ENCODE assay signal across 33 mouse cellular contexts in genomic region chr13:115131381-115131780, GRCm38 (mm10). TPM values are rescaled to one million over a fixed set of nuclear protein-coding genes. Genes with fewer than 3 reads are reported as not detected.
A peak's percentile ranks its signal among the peaks of the same experiment; 100 is the strongest.
DNase-seq lines count a peak whose midpoint lies in the region; ATAC-seq and TF ChIP-seq lines count a peak whose summit lies in the region.
"Had no signal": no experiment of that assay in that cellular context is flagged by ENCODE, and none has a peak within 500 bp of the region (broad histone marks: within the 10 kb centered on the region; RNA-seq: fewer than 3 reads in every experiment).

No protein-coding gene starts in this region.

- no peak for TF ChIP-seq EP300 in liver, postnatal 0 days (IDR thresholded peaks at IDR 0.05; ENCODE audit: low read depth)

- H3K27ac ChIP-seq in gastrocnemius, adult 2 months, result peak overlapping the region; percentile 40; the same call in 1 of the 2 replicates
- H3K27ac ChIP-seq in liver, embryonic 12.5 days, result no peak overlapping the region
- no peak overlapping the region for H3K27ac ChIP-seq in liver, postnatal 0 days (ENCODE audit: low read depth)
- H3K27ac ChIP-seq in liver, embryonic 13.5 days, result no peak overlapping the region
- no peak overlapping the region for H3K27ac ChIP-seq in layer of hippocampus, adult 2 months
- H3K27ac ChIP-seq: heart, embryonic 15.5 days; hindbrain, embryonic 14.5 days; midbrain, embryonic 12.5 days; neural tube, embryonic 12.5 days; stomach, postnatal 0 days had no signal

- H3K9me3 ChIP-seq in liver, embryonic 12.5 days (replicated peaks), result no peaks in the 10 kb centered on the region
- no peaks in the 10 kb centered on the region for H3K9me3 ChIP-seq in liver, postnatal 0 days (ENCODE audit: low read length)
- H3K9me3 ChIP-seq in liver, embryonic 13.5 days (replicated peaks), result no peaks in the 10 kb centered on the region
- H3K9me3 ChIP-seq: G1E; heart, embryonic 15.5 days; midbrain, embryonic 12.5 days; neural tube, embryonic 12.5 days had no signal

- TF ChIP-seq CTCF in gastrocnemius, adult 2 months (IDR thresholded peaks at IDR 0.05), result no peak
- TF ChIP-seq CTCF in liver, postnatal 0 days (IDR thresholded peaks at IDR 0.05; ENCODE audit: low read depth), result no peak
- no peak for TF ChIP-seq CTCF in layer of hippocampus, adult 2 months (conservative IDR thresholded peaks at IDR 0.05)

- no peaks in the 10 kb centered on the region for H3K36me3 ChIP-seq in liver, embryonic 12.5 days
- no peaks in the 10 kb centered on the region for H3K36me3 ChIP-seq in liver, postnatal 0 days (replicated peaks; ENCODE audit: insufficient read depth, low read length)
- no peaks in the 10 kb centered on the region for H3K36me3 ChIP-seq in liver, embryonic 13.5 days
- H3K36me3 ChIP-seq: G1E; heart, embryonic 15.5 days; midbrain, embryonic 12.5 days; neural tube, embryonic 12.5 days had no signal

- H3K4me2 ChIP-seq in liver, embryonic 12.5 days, result no peak overlapping the region
- H3K4me2 ChIP-seq in liver, postnatal 0 days (ENCODE audit: low read depth, low read length), result no peak overlapping the region
- no peak overlapping the region for H3K4me2 ChIP-seq in liver, embryonic 13.5 days
- H3K4me2 ChIP-seq: heart, embryonic 15.5 days; hindbrain, embryonic 14.5 days; midbrain, embryonic 12.5 days; neural tube, embryonic 12.5 days had no signal

- H3K9ac ChIP-seq in liver, embryonic 12.5 days, result no peak overlapping the region
- no peak overlapping the region for H3K9ac ChIP-seq in liver, postnatal 0 days (replicated peaks)
- H3K9ac ChIP-seq in liver, embryonic 13.5 days, result no peak overlapping the region
- H3K9ac ChIP-seq: heart, embryonic 15.5 days; hindbrain, embryonic 14.5 days; midbrain, embryonic 12.5 days; neural tube, embryonic 12.5 days had no signal

- no peak for DNase-seq in gastrocnemius, adult 2 months
- no peak for DNase-seq in gastrocnemius, adult 18-20 months (ENCODE audit: low spot score)
- no peak for DNase-seq in liver, postnatal 0 days
- DNase-seq in liver, embryonic 13.5 days, result no peak
- DNase-seq in layer of hippocampus, adult 2 months (ENCODE audit: low spot score in 2 of 2), result no peak
- DNase-seq in cerebellum, adult 18-20 months, result no peak
- DNase-seq: adrenal gland, postnatal 10 days; cerebellum, adult 11-12 months; cerebellum, postnatal 10 days; gastrocnemius, postnatal 10 days; heart, postnatal 4 days; kidney, postnatal 36 days; layer of hippocampus, postnatal 36 days; left cerebral cortex, postnatal 4 days; lung, adult 18-20 months; lung, postnatal 4 days; right cerebral cortex, adult 18-20 months; right cerebral cortex, postnatal 4 days; thymus, adult 18-20 months; thymus, postnatal 4 days had no signal

- ATAC-seq in liver, embryonic 12.5 days, result peak; percentile 46; the same call in 1 of the 2 replicates
- ATAC-seq in liver, postnatal 0 days, result no peak
- ATAC-seq in liver, embryonic 13.5 days (ENCODE audit: low read depth), result peak; percentile 43; the same call in 1 of the 2 replicates
- ATAC-seq: forebrain, embryonic 16.5 days; intestine, postnatal 0 days; lung, postnatal 0 days had no signal

- no peaks in the 10 kb centered on the region for H3K27me3 ChIP-seq in liver, embryonic 12.5 days (replicated peaks)
- no peaks in the 10 kb centered on the region for H3K27me3 ChIP-seq in liver, postnatal 0 days (ENCODE audit: insufficient read depth, low read length)
- H3K27me3 ChIP-seq in liver, embryonic 13.5 days, result no peaks in the 10 kb centered on the region
- H3K27me3 ChIP-seq: heart, embryonic 15.5 days; midbrain, embryonic 12.5 days; neural tube, embryonic 12.5 days had no signal

- H3K4me3 ChIP-seq in gastrocnemius, adult 2 months, result no peak overlapping the region
- H3K4me3 ChIP-seq in liver, embryonic 12.5 days, result no peak overlapping the region
- no peak overlapping the region for H3K4me3 ChIP-seq in liver, postnatal 0 days (ENCODE audit: low read depth, low read length)
- H3K4me3 ChIP-seq in liver, embryonic 13.5 days (replicated peaks), result no peak overlapping the region
- H3K4me3 ChIP-seq in layer of hippocampus, adult 2 months, result no peak overlapping the region
- H3K4me3 ChIP-seq: erythroblast, embryonic 14.5 days; heart, embryonic 15.5 days; midbrain, embryonic 12.5 days; myocyte; neural tube, embryonic 12.5 days had no signal

- WGBS in liver, embryonic 12.5 days (ENCODE audit: insufficient replicate concordance), result 13% methylated on average over 3 of the region's 3 CpGs
- 22% methylated on average over 3 of the region's 3 CpGs for WGBS in liver, postnatal 0 days (ENCODE audit: insufficient replicate concordance)
- 8% methylated on average over 3 of the region's 3 CpGs for WGBS in liver, embryonic 13.5 days (ENCODE audit: insufficient replicate concordance)

- H3K4me1 ChIP-seq in liver, embryonic 12.5 days, result peaks cover 6% of the 10 kb centered on the region
- H3K4me1 ChIP-seq in liver, postnatal 0 days (ENCODE audit: insufficient read depth), result no peaks in the 10 kb centered on the region
- peaks cover 5% of the 10 kb centered on the region; the same call in 1 of the 2 replicates for H3K4me1 ChIP-seq in liver, embryonic 13.5 days (replicated peaks)
- H3K4me1 ChIP-seq: midbrain, embryonic 12.5 days; neural tube, embryonic 12.5 days had no signal

- intact Hi-C loops in gastrocnemius, adult 2 months (cut with DNase I), result no loop called here

RNA-seq across cellular contexts. Expression of gene Itga1, which starts 29.6 kb away (rescaled TPM):
- 10 to 100 TPM in 1 of 2 experiments, 1 to 10 TPM in 1; 7.8 to 12.9 TPM for total RNA-seq in gastrocnemius, adult 2 months (2021)
- total RNA-seq in gastrocnemius, adult 18-20 months (2021), result 1 to 10 TPM; 8.0 to 8.4 TPM
- polyA plus RNA-seq in liver, embryonic 12.5 days (2016; fragmentation: Nextera tagmentation; extraction: Ambion mirVana), result 3.4 and 3.6 TPM in 2 replicates
- polyA plus RNA-seq in liver, postnatal 0 days (2015; fragmentation: Nextera tagmentation; extraction: Ambion mirVana), result 4.9 and 5.9 TPM in 2 replicates
- 2.6 and 3.1 TPM in 2 replicates for polyA plus RNA-seq in liver, embryonic 13.5 days (2015; fragmentation: Nextera tagmentation; extraction: Ambion mirVana)
- total RNA-seq in layer of hippocampus, adult 2 months (2021), result 1 to 10 TPM; 5.3 to 7.1 TPM
- polyA plus RNA-seq: erythroblast, embryonic 14.5 days; G1E had no signal

RNA-seq across cellular contexts. Expression of gene Gm49395, which starts 29.7 kb away (rescaled TPM):
- total RNA-seq in gastrocnemius, adult 2 months (2021), result 1 to 10 TPM; 2.6 to 3.3 TPM
- 1 to 10 TPM; 1.5 to 1.6 TPM for total RNA-seq in gastrocnemius, adult 18-20 months (2021)
- 2.6 and 2.9 TPM in 2 replicates for polyA plus RNA-seq in liver, embryonic 12.5 days (2016; fragmentation: Nextera tagmentation; extraction: Ambion mirVana)
- polyA plus RNA-seq in liver, postnatal 0 days (2015; fragmentation: Nextera tagmentation; extraction: Ambion mirVana), result 3.9 and 4.0 TPM in 2 replicates
- polyA plus RNA-seq in liver, embryonic 13.5 days (2015; fragmentation: Nextera tagmentation; extraction: Ambion mirVana), result 2.9 and 3.4 TPM in 2 replicates
- 1 to 10 TPM; 1.5 to 4.1 TPM for total RNA-seq in layer of hippocampus, adult 2 months (2021)
- total RNA-seq: G1E; midbrain, postnatal 0 days had no signal

RNA-seq across cellular contexts. Expression of gene Pelo, which starts 41.4 kb away (rescaled TPM):
- total RNA-seq in gastrocnemius, adult 2 months (2021), result 10 to 100 TPM; 10.5 to 10.7 TPM
- 10 to 100 TPM; 10.3 to 11.1 TPM for total RNA-seq in gastrocnemius, adult 18-20 months (2021)
- 4.9 and 6.0 TPM in 2 replicates for polyA plus RNA-seq in liver, embryonic 12.5 days (2016; fragmentation: Nextera tagmentation; extraction: Ambion mirVana)
- polyA plus RNA-seq in liver, postnatal 0 days (2015; fragmentation: Nextera tagmentation; extraction: Ambion mirVana), result 4.7 and 5.4 TPM in 2 replicates
- 4.3 and 5.1 TPM in 2 replicates for polyA plus RNA-seq in liver, embryonic 13.5 days (2015; fragmentation: Nextera tagmentation; extraction: Ambion mirVana)
- total RNA-seq in layer of hippocampus, adult 2 months (2021), result 10 to 100 TPM; 19.8 to 22.5 TPM
